Mouse (Mus musculus) small intestine, adult 2 months (tissue): ENCODE data around the gene Epm2a. TPM values are rescaled to one million over a fixed set of nuclear protein-coding genes. Genes with fewer than 3 reads are reported as not detected.

Source experiments
- H3K27ac ChIP-seq: fragments of 200-500 bp; 2 replicates; pipeline ENCODE4 v1.5.1; 2012; ENCODE audit warnings: low read depth, low read length, control low read depth, inconsistent platforms; ENCODE audit not compliant: insufficient read depth
- H3K27me3 ChIP-seq: fragments of 200-500 bp; 2 replicates; pipeline ENCODE4 v1.6.1; 2012; ENCODE audit warnings: mild to moderate bottlenecking, moderate library complexity, low read length, inconsistent platforms; ENCODE audit not compliant: control insufficient read depth, insufficient read depth
- H3K36me3 ChIP-seq: fragments of 200-500 bp; 2 replicates; pipeline ENCODE4 v1.6.1; 2012; ENCODE audit warnings: mild to moderate bottlenecking, low read length, control low read depth, inconsistent platforms; ENCODE audit not compliant: control insufficient read depth, insufficient read depth
- H3K4me1 ChIP-seq: fragments of 200-500 bp; 2 replicates; pipeline ENCODE4 v1.6.1; 2012; ENCODE audit warnings: low read length, inconsistent platforms, mixed read lengths; ENCODE audit not compliant: control insufficient read depth, insufficient read depth, insufficient read length
- H3K4me3 ChIP-seq: fragments of 200-500 bp; 2 replicates; pipeline ENCODE4 v1.5.1; 2012; ENCODE audit warnings: low read depth, mild to moderate bottlenecking, control low read depth, inconsistent platforms, low read length, moderate library complexity
- CTCF ChIP-seq: fragments of 200-500 bp; IDR thresholded peaks from 2 replicates; pipeline ENCODE4 v1.5.1; 2012; ENCODE audit warnings: low read depth, mild to moderate bottlenecking, control low read depth, inconsistent platforms, low read length, moderate library complexity, mixed read lengths; ENCODE audit not compliant: insufficient replicate concordance, insufficient read length; ENCODE audit errors: extremely low read depth
- POLR2A ChIP-seq: fragments of 200-500 bp; IDR thresholded peaks from 2 replicates; pipeline ENCODE4 v1.6.1; 2012; ENCODE audit warnings: low read depth, mild to moderate bottlenecking, control low read depth, inconsistent platforms, low read length, moderate library complexity
- WGBS: fragments of 180-500 bp; shearing (Covaris S2); methylation state at CpG from one replicate; pipeline ENCODE4 v1.1.7; 2018; 5-methylcytosine and 5-hydroxymethylcytosine counted together
- polyA plus RNA-seq: library from polyadenylated mRNA; depleted of rRNA; stranded (reverse); fragments of >200 nt; gene quantifications from 2 replicates; pipeline ENCODE4 v1.2.3, GENCODE M21; 2012

Epm2a gene
- polyA plus RNA-seq, 1 experiment: 4.4 TPM

DNA sequence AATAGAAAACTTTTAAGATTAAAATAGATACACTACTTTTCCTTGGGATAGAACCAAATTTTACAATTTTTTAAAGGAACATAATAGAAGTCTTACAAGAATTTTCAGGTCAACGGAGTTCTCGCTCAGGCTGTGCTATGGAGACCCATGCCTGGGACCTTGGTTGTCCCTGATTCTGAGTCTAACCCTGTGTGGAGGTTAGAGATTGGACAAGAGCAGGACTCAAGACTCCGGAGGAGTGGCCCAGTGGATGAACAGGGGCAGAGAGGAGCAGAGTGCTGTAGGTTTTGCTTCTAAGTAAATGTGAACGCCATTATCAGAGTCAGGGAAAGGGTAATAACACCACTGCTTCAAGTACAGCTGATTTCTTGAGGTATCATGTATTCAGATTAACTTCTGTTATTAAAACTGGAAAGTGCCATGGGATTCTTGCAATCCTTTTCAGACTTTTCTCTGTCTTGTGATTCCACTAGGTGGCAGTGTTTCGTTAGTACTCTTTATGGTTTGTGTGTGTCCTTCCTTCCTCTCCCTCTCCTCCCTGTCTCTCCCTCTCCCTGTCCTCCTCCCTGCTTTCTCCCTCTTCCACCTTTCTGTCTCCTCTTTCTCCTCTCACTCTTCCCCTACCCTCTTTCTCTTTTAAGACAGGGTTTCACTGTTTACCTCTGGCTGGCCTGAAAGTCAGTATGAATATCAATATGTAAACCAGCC is 18.9 kb downstream of the Epm2a start:
- WGBS: 63% methylated on average over 5 of the region's 5 CpGs
- TF ChIP-seq POLR2A (no peak), CTCF (peak; percentile 17; the same call in 1 of the 2 replicates)
- H3K27ac ChIP-seq: no peak overlapping the region
- H3K4me3 ChIP-seq: no peak overlapping the region
- H3K4me1 ChIP-seq: no peaks in the 10 kb centered on the region
- no peaks in the 10 kb centered on the region for H3K36me3 ChIP-seq
- H3K27me3 ChIP-seq: no peaks in the 10 kb centered on the region

DNA sequence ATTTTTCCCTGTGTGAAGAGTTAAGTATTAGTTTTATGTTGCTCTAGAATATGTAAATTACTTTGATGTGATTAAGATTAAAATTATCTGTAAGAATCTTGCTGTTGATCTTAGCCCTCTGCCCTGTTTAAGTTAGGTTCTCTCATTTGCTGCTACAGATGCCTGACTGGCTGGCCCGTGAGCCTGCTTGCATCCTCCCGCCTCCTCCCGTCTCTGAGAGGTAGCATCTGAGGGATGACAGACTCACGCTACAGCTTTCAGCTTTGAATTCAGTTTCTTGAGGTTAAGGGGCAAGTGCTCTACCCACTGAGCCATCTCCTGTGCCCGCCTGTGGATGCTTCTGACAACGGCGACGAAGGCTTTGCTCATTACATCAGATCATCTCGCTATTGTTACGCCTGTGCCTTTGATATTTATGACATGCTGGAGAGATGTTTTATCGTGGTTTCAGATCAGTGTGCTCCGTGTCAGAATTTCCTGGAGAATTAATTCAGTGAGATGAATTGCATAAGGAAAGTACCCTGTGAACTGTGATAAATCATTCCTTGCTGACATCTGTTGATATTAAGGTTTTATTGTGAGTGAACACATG is 19.8 kb downstream of the Epm2a start:
- H3K4me3 ChIP-seq: no peak overlapping the region
- no peak overlapping the region for H3K27ac ChIP-seq
- no peaks in the 10 kb centered on the region for H3K4me1 ChIP-seq
- no peaks in the 10 kb centered on the region for H3K27me3 ChIP-seq
- TF ChIP-seq CTCF (no peak), POLR2A (no peak)
- 54% methylated on average over 12 of the region's 12 CpGs for WGBS
- H3K36me3 ChIP-seq: no peaks in the 10 kb centered on the region

DNA sequence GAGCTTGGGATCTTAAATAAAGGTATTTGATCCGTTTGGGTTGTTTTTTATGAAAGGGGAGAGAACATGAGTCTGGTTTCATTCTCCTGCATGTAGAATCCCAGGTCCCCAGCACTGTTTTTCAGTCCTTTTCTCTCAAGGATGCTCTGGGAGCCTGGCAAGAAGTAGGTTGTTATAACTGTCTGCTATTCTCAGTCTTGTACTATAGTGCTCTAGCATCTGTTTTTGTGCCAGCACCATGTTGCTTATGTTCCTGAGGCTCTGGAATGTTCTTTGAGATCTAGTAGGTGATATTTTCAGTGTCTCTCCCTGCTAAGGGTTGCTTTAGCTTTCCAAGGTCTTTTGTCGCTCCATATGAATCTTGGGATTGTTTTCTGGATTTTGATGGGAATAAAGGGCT is 38.1 kb downstream of the Epm2a start:
- Histone ChIP-seq H3K27ac (no peak overlapping the region), H3K4me1 (no peaks in the 10 kb centered on the region), H3K36me3 (no peaks in the 10 kb centered on the region), H3K27me3 (no peaks in the 10 kb centered on the region), H3K4me3 (no peak overlapping the region)
- no peak for TF ChIP-seq POLR2A
- no peak for TF ChIP-seq CTCF
- 81% methylated on average over 2 of the region's 2 CpGs for WGBS

DNA sequence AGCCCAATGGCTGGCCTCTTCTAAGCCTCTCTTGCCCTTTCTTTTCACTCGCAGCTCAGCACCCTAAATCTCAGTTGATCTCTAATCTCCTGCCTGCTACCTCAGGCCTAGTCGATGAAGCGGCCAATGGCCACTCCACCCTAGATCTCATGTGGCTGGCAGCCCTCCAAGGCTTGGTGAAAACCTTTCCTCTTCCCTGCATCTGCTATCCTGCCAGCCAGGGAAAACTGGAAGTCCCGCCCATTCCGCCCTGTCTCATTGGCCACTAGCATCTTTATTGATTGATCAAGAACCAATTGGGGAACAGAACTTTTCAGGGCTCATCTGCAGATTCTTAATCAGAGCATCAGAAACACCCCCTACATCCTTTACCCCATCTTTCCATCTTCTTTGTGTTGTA is 67.7 kb downstream of the Epm2a start:
- H3K4me3 ChIP-seq: no peak overlapping the region
- no peaks in the 10 kb centered on the region for H3K27me3 ChIP-seq
- TF ChIP-seq CTCF (no peak), POLR2A (no peak)
- WGBS: 73% methylated on average over 5 of the region's 5 CpGs
- H3K27ac ChIP-seq: no peak overlapping the region
- H3K4me1 ChIP-seq: no peaks in the 10 kb centered on the region
- no peaks in the 10 kb centered on the region for H3K36me3 ChIP-seq

DNA sequence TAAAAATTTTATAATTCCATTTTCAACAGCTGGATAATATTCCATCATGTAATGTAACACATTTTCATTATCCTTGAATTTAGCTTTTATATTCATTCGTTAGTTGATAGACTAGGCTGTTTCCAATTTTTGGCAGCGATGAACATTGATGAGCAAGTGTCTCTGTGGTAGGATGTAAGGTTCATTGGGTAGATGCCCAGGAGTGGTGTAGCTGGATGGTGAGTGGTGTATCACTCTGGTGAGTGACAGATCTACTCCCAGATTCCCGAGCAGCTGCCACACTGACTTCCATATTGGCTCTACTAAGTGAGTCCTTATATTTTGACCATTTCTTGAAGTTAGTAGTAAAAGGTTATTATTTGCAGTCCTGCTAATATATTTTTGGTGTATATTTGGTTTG is 76.9 kb downstream of the Epm2a start:
- 91% methylated on average over 3 of the region's 3 CpGs for WGBS
- H3K4me3 ChIP-seq: no peak overlapping the region
- H3K4me1 ChIP-seq: no peaks in the 10 kb centered on the region
- H3K27me3 ChIP-seq: no peaks in the 10 kb centered on the region
- H3K27ac ChIP-seq: no peak overlapping the region
- TF ChIP-seq CTCF (no peak), POLR2A (no peak)
- no peaks in the 10 kb centered on the region for H3K36me3 ChIP-seq

DNA sequence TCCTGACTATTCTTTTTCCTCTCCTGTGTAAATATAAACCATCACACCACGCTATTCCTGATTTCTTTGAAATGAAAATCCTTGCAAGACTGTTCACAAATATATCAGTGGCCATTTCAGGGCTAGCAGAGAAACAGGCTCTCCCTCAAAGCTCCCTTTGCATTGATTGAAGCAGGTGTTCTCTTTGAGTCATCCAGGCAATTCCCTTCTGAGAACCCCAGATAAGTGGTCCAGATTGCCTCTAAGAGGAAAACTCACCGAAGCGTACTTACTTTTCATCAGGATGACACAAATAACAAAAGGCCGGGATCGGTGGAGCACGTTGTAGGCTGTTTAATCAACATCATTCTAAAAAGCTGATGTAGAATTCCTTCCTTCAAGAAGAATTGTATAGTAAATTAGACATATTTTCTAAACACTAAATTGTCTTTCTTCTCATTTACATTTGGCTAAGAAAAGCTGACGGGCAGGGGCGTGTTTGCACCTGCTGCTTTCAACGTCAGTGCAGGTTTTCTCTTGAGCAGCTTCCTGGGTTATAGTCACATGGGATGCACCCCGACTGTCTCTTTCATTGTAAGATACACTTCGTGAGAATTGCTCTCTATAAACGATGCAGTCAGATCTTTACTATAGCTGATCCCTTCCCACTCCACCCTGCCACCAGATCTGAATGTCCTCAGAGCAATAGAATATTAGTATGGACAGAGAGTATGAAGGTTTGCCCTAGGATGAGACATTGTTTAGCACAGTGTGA is 86.0 kb downstream of the Epm2a start:
- Histone ChIP-seq H3K4me3 (no peak overlapping the region), H3K27ac (no peak overlapping the region), H3K36me3 (no peaks in the 10 kb centered on the region), H3K4me1 (no peaks in the 10 kb centered on the region), H3K27me3 (no peaks in the 10 kb centered on the region)
- WGBS: 84% methylated on average over 12 of the region's 12 CpGs
- TF ChIP-seq CTCF (no peak), POLR2A (no peak)

DNA sequence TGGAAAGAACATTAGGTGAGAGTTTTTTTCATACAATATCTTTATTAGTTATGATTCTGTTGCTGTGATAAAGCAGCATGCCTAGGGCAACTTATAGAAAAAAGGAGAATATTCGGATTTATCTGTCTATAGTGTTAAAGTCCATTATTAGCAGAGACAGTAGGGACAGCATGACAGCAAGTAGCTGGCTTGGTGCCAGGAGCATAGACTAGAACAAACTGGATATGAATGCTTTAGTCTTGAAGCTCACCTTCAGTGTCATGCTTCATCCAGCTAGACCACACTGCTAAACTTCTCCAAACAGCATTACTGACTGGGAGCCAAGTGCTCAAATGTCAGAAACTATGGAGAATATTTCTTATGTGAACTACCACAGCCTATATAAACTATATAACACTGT is 93.8 kb downstream of the Epm2a start:
- no peak overlapping the region for H3K4me3 ChIP-seq
- WGBS: 40% methylated on average over 1 of the region's 1 CpGs
- no peaks in the 10 kb centered on the region for H3K27me3 ChIP-seq
- TF ChIP-seq CTCF: no peak
- no peak for TF ChIP-seq POLR2A
- no peaks in the 10 kb centered on the region for H3K36me3 ChIP-seq
- no peaks in the 10 kb centered on the region for H3K4me1 ChIP-seq
- no peak overlapping the region for H3K27ac ChIP-seq
